Mouse (Mus musculus): ENCODE measurements around the gene Rnf145. TPM values are rescaled to one million over a fixed set of nuclear protein-coding genes. Genes with fewer than 3 reads are reported as not detected.

Rnf145 gene
- polyA plus RNA-seq, 1 experiment, result 361 TPM

GRCm38 (mm10) chr11:44496217-44496616 is 22.5 kb upstream of the Rnf145 start:
- Histone ChIP-seq H3K27me3 (ENCODE audit: control insufficient read depth, insufficient read depth, low read length) (no peaks in the 10 kb centered on the region), H3K27ac (ENCODE audit: control insufficient read depth, insufficient read depth, low read length) (peak overlapping the region; percentile 97), H3K4me3 (ENCODE audit: control insufficient read depth, insufficient read depth, low read length) (no peak overlapping the region), H3K4me1 (replicated peaks; ENCODE audit: control insufficient read depth, insufficient read depth, low read length) (peaks cover 34% of the 10 kb centered on the region), H3K36me3 (ENCODE audit: control insufficient read depth, insufficient read depth, low read length) (no peaks in the 10 kb centered on the region)
- TF ChIP-seq POLR2A (IDR thresholded peaks at IDR 0.05; ENCODE audit: control insufficient read depth, extremely low read depth, insufficient read depth, low read length, poor library complexity) (no peak), CTCF (IDR thresholded peaks at IDR 0.05; ENCODE audit: borderline replicate concordance, control insufficient read depth, extremely low read depth, insufficient read depth, low read length, poor library complexity) (no peak)
- WGBS, result 0% methylated on average over 3 of the region's 3 CpGs
- peak; percentile 79 for DNase-seq

- Histone ChIP-seq H3K36me3 (ENCODE audit: control insufficient read depth, insufficient read depth, low read length) (no peaks in the 10 kb centered on the region), H3K27me3 (ENCODE audit: control insufficient read depth, insufficient read depth, low read length) (no peaks in the 10 kb centered on the region), H3K4me1 (replicated peaks; ENCODE audit: control insufficient read depth, insufficient read depth, low read length) (peaks cover 35% of the 10 kb centered on the region), H3K4me3 (ENCODE audit: control insufficient read depth, insufficient read depth, low read length) (no peak overlapping the region), H3K27ac (ENCODE audit: control insufficient read depth, insufficient read depth, low read length) (no peak overlapping the region)
- TF ChIP-seq CTCF (IDR thresholded peaks at IDR 0.05; ENCODE audit: borderline replicate concordance, control insufficient read depth, extremely low read depth, insufficient read depth, low read length, poor library complexity) (no peak), POLR2A (IDR thresholded peaks at IDR 0.05; ENCODE audit: control insufficient read depth, extremely low read depth, insufficient read depth, low read length, poor library complexity) (no peak)
- 87% methylated on average over 13 of the region's 13 CpGs for WGBS
- DNase-seq, result no peak
These were observed 20.1 kb upstream of the Rnf145 start for GRCm38 (mm10) chr11:44498412-44499272.

- TF ChIP-seq CTCF (IDR thresholded peaks at IDR 0.05; ENCODE audit: borderline replicate concordance, control insufficient read depth, extremely low read depth, insufficient read depth, low read length, poor library complexity), result no peak
- TF ChIP-seq POLR2A (IDR thresholded peaks at IDR 0.05; ENCODE audit: control insufficient read depth, extremely low read depth, insufficient read depth, low read length, poor library complexity), result no peak
- WGBS, result 67% methylated on average over 7 of the region's 7 CpGs
- Histone ChIP-seq H3K36me3 (ENCODE audit: control insufficient read depth, insufficient read depth, low read length) (no peaks in the 10 kb centered on the region), H3K4me3 (ENCODE audit: control insufficient read depth, insufficient read depth, low read length) (no peak overlapping the region), H3K4me1 (replicated peaks; ENCODE audit: control insufficient read depth, insufficient read depth, low read length) (peaks cover 25% of the 10 kb centered on the region), H3K27me3 (ENCODE audit: control insufficient read depth, insufficient read depth, low read length) (no peaks in the 10 kb centered on the region), H3K27ac (ENCODE audit: control insufficient read depth, insufficient read depth, low read length) (peak overlapping the region; percentile 37; the same call in 1 of the 2 replicates)
- DNase-seq, result no peak
These were observed 17.8 kb upstream of the Rnf145 start for GRCm38 (mm10) chr11:44500966-44501365.

- no peak overlapping the region for H3K4me3 ChIP-seq (ENCODE audit: control insufficient read depth, insufficient read depth, low read length)
- WGBS, result 97% methylated on average over 2 of the region's 2 CpGs
- H3K36me3 ChIP-seq (ENCODE audit: control insufficient read depth, insufficient read depth, low read length), result no peaks in the 10 kb centered on the region
- TF ChIP-seq POLR2A (IDR thresholded peaks at IDR 0.05; ENCODE audit: control insufficient read depth, extremely low read depth, insufficient read depth, low read length, poor library complexity), result no peak
- no peak for TF ChIP-seq CTCF (IDR thresholded peaks at IDR 0.05; ENCODE audit: borderline replicate concordance, control insufficient read depth, extremely low read depth, insufficient read depth, low read length, poor library complexity)
- H3K4me1 ChIP-seq (replicated peaks; ENCODE audit: control insufficient read depth, insufficient read depth, low read length), result peaks cover 24% of the 10 kb centered on the region
- H3K27me3 ChIP-seq (ENCODE audit: control insufficient read depth, insufficient read depth, low read length), result no peaks in the 10 kb centered on the region
- no peak overlapping the region for H3K27ac ChIP-seq (ENCODE audit: control insufficient read depth, insufficient read depth, low read length)
- DNase-seq, result no peak
These were observed 17.3 kb upstream of the Rnf145 start for GRCm38 (mm10) chr11:44501477-44501876.

GRCm38 (mm10) chr11:44502931-44503330 is 15.8 kb upstream of the Rnf145 start:
- no peaks in the 10 kb centered on the region for H3K27me3 ChIP-seq (ENCODE audit: control insufficient read depth, insufficient read depth, low read length)
- 90% methylated on average over 5 of the region's 5 CpGs for WGBS
- DNase-seq, result no peak
- H3K36me3 ChIP-seq (ENCODE audit: control insufficient read depth, insufficient read depth, low read length), result no peaks in the 10 kb centered on the region
- no peak overlapping the region for H3K27ac ChIP-seq (ENCODE audit: control insufficient read depth, insufficient read depth, low read length)
- no peak overlapping the region for H3K4me3 ChIP-seq (ENCODE audit: control insufficient read depth, insufficient read depth, low read length)
- H3K4me1 ChIP-seq (replicated peaks; ENCODE audit: control insufficient read depth, insufficient read depth, low read length), result peaks cover 14% of the 10 kb centered on the region
- TF ChIP-seq POLR2A (IDR thresholded peaks at IDR 0.05; ENCODE audit: control insufficient read depth, extremely low read depth, insufficient read depth, low read length, poor library complexity), result no peak
- TF ChIP-seq CTCF (IDR thresholded peaks at IDR 0.05; ENCODE audit: borderline replicate concordance, control insufficient read depth, extremely low read depth, insufficient read depth, low read length, poor library complexity), result no peak

- no peak overlapping the region for H3K27ac ChIP-seq (ENCODE audit: control insufficient read depth, insufficient read depth, low read length)
- H3K4me1 ChIP-seq (replicated peaks; ENCODE audit: control insufficient read depth, insufficient read depth, low read length), result peaks cover 10% of the 10 kb centered on the region
- WGBS, result 80% methylated on average over 7 of the region's 7 CpGs
- no peak overlapping the region for H3K4me3 ChIP-seq (ENCODE audit: control insufficient read depth, insufficient read depth, low read length)
- no peaks in the 10 kb centered on the region for H3K36me3 ChIP-seq (ENCODE audit: control insufficient read depth, insufficient read depth, low read length)
- no peak for DNase-seq
- TF ChIP-seq POLR2A (IDR thresholded peaks at IDR 0.05; ENCODE audit: control insufficient read depth, extremely low read depth, insufficient read depth, low read length, poor library complexity) (no peak), CTCF (IDR thresholded peaks at IDR 0.05; ENCODE audit: borderline replicate concordance, control insufficient read depth, extremely low read depth, insufficient read depth, low read length, poor library complexity) (no peak)
- no peaks in the 10 kb centered on the region for H3K27me3 ChIP-seq (ENCODE audit: control insufficient read depth, insufficient read depth, low read length)
These were observed 14.6 kb upstream of the Rnf145 start for GRCm38 (mm10) chr11:44504146-44504545.

Data from thymus, adult 2 months (tissue).